Mouse (Mus musculus): ENCODE results near the gene Vmn2r18. TPM values are rescaled to one million over a fixed set of nuclear protein-coding genes. Genes with fewer than 3 reads are reported as not detected.

Vmn2r18 gene
- total RNA-seq (2023) = not detected

DNA sequence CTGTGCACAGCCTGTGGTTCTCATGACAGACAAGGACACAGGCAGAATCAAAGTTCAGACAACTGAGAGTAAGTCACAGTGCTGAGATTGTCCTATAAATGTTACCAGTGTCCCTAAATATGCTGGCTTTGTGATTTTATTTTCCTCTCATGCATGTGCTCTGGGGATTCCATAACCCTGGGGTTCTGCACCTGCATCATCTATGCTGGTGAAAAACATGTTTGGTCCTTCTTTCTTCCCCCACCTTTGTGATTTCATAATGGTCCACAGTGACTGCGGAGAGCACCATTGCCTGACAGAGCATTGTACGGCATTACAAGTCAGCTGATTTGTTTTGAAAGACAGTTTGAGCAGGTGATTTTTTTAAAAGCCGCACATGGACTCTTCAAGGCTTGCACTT is at the start of gene Vmn2r18:
Vmn2r18 (minus strand) TSS at position 101 of the 400 bp plus-strand sequence.

DNA sequence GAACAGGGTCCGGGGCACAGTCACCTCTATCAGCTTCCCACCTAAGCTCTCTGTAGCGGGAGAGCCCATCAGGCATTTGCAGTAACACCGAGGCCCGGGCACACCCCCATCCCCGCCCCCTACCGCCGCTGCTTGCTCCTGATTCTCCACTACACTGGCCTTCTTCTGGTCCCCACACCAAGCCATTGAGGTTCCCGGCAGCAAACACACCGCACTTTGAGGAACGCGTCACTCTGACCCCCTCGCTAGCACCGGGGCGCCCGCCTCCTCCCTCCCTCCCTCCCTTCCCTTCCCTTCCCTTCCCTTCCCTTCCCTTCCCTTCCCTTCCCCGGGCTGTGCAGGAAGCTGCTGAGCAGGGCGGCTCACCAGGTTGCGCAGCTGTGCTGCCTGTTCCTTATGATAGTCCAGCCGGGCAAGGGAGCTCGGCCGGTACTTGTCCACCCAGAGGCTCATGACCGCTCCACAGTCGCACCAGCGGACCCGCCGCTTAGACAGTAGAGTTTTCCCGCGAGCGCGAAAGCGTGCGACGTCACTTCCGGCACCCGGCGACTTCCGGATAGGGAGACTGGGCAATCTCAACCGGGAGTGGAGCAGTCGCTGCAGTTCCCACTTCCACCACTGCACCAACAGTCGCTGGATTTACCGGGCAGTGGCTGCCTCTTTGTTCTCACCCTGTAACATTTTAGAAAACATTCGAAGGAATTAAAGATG is 45.0 kb upstream of the Vmn2r18 start, which contains the start of gene Rfc3:
Rfc3 (minus strand) TSS at position 543 of the 711 bp plus-strand sequence.

Other genes starting within 250 kb of the Vmn2r18 start
- gene Gm42906, start 177.9 kb downstream of the Vmn2r18 start, total RNA-seq (2023) = not detected
- 10 to 100 TPM; 25.5 to 33.8 TPM for gene Rfc3, start 45.2 kb upstream of the Vmn2r18 start, total RNA-seq (2023)